Mouse (Mus musculus) liver, adult 2 months (tissue): Measurements from ENCODE around the gene Nfyc.

ENCODE experiments used
- CTCF ChIP-seq: fragments of 200-500 bp; IDR thresholded peaks from 2 replicates; pipeline ENCODE4 v1.5.1; 2011; ENCODE audit warnings: low read depth, low read length, control low read depth
- POLR2A ChIP-seq: fragments of 200-500 bp; IDR thresholded peaks from 2 replicates; pipeline ENCODE4 v1.6.1; 2011; ENCODE audit warnings: low read length, control low read depth; ENCODE audit not compliant: insufficient read depth; ENCODE audit errors: extremely low read depth

GRCm38 (mm10) chr4:120725516-120726090 is 105.8 kb downstream of the Nfyc start:
- no peak for TF ChIP-seq POLR2A
- no peak for TF ChIP-seq CTCF
